Mouse (Mus musculus): ENCODE measurements around the gene Spsb1.
A peak's percentile ranks its signal among the peaks of the same experiment; 100 is the strongest.

Gene Spsb1

DNA sequence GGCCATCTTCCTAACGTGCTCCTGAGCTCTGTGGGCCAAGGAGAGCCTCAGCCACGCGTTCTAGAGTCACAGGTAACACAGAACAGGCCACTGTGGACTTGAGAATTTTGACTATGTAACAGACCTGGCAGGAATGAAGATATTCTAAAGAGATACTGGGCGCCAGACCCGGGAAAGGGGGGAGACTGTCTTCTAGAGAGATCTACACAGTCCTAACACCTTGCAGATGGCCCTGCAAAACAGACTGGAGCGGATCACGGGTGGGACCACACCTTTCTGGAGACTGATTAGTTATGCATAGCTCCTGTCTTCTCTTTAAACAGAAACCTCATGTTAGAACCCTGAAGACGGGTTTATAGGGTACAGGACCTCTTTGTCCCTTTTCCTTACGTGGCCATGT, 100.1 kb downstream of the Spsb1 start:
- no peak for DNase-seq

DNA sequence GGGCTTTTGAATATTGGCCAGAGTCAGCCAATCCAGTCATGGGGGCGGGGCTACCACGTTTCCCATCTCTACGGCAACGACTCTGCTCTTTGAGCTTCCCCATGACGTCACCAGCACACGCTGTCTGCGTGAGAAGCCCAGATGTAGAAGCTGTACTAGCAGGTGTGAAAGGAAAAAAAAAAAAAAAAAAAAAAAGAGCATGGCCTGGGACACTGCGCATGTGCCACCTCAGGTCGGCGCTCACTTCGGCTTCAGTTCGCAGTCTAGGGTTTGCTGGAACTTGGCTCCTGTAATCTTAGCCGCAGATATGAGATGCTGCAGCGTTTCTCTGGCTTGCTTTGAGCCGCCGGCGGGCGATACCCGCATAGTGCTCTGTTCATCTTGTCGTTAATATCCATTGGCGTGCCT, 100.5 kb downstream of the Spsb1 start:
- peak; percentile 69 to 84 for DNase-seq

DNA sequence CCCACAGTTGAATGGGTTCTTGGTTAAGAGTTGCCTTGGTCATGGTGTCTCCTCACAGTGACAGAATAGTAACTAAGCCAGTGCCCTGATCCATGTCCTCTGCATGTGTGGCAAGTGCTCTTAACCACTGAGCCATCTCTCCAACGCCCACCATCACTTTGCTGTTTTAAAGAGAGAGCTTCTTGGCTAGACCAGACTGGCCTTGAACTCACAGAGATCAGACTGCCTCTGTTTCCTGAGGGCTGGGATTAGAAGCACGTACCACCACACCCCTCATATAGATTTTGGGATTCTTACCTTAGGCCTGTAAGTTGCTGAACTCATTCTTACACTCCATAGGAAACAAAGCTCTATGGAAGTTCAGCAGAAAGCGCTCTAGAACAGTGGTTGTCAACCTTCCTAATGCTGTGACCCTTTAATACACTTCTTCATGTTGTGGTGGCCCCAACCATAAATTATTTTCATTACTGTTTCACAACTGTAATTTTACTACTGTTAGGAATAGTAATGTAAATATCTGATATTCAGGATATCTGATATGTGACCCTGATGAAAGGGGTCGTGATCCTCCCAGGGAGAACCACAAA, 101.1 kb downstream of the Spsb1 start:
- DNase-seq, result no peak

DNA sequence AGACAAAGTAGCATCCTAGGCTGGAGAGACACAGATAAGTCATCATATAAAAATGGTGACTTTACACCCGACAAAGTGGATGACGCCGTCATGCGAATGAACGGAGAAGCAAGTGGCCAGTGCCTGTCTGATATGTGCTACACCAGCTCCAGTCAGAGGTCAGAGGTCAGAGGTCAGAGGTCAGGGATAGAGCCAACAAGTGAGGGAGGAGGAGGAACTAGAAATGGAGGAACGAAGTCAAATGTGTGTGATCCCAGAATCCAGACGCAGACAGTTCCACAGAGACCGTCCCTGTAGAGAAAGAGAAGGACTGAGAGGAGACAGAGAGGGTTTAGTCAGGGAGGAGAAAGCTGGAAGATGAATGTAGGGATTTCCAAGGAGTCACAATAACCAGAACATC, 103.3 kb downstream of the Spsb1 start:
- no peak for DNase-seq

DNA sequence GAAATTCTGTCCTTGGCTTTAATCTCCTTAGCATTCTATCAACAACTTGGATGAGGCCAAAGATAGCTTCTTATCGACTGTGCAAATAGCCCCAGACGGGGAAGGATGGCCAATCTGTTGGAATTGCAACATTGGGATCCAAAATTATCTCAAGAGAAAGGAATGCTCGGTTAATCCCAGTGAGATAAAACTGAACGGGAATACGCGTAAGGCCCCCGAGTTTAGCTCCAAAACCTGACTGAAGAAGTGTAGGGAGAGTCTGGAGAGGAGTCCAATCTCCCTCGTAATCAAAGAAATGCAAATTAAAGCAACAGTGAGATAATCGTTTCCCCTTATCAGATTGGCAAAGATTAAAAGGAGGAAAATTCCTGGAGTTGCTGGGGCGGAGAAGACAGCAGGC, 104.2 kb downstream of the Spsb1 start:
- no peak for DNase-seq

DNA sequence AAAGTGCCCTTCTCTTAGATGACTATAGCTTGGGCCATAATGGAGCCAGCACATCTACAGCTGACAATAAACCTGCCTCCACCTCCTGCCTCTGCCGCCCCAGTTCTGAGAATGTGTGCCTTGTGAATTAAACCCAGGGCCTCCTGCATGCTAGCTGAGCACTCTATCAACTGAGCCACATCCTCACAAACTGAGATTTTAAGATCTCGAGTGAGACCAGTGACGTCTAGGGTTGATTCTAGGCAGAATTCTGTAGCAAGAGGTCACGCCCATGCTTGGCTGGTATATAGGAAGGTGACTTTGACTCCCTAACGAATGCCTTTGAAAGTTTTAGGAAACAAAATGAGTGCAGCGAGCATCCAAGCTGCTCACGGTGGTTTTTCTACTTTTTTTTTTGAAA, 104.8 kb downstream of the Spsb1 start:
- no peak for DNase-seq

DNA sequence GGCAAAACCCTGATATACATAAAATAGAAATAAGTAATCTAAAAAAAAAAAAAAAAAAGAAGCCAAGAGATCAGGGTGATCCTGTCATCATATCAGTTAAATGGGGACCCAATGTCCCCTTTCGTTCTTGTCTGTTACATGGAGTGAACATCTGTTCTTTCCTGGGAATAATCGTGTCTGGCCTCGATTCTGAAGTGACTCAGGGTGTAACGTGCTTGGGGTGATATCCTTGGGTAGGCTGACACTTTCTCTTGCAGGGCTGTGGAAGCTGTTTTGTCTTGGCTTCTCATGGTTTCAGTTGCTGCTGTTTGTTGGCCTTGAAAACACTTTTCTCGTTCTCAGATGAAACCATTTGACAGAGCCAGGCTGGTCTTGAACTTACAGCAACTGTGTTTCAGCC, 105.8 kb downstream of the Spsb1 start:
- DNase-seq, result no peak

DNA sequence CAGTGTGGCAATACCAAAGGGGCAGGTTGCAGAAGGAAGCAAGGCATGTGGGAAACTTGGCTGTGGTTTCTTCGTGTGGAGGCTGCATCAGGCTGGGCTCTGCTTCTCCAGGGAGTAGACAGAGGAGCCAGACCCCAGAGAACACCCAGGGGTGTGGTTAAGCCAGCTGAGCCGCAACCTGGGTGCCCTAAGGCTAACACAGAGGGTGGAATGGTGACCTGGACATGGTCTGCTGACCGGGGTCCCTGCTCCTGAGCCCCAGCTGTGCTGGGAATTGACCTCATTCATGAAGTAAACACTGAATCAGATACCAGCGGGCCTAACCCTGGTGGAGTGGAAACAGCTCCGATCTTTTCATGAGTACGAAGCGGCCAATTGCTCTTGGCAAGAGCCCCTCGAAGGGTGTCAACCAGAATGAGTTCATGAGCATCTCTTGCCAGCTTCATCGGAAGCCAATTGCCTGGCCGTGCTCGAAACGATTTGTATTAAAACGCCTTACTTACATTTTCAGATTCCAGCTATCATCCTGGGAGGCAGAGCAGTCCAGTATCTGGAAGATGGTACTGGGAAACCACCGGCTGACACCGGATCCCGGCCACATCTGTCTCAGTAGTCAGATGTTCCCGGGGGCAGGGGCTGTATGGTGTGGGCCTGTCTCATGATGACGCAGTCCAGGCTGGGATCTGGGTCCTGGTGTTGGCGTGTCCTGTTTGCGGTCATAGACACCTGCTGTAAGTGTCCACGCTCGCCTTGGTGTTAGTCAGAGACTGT, 107.8 kb downstream of the Spsb1 start:
- DNase-seq, result no peak
